Mouse (Mus musculus) kidney, embryonic 14.5 days (tissue): Measurements from ENCODE around the gene Sctr. TPM values are rescaled to one million over a fixed set of nuclear protein-coding genes. Genes with fewer than 3 reads are reported as not detected.

Experiments
- ATAC-seq: fragments of 200-750 bp; cut with Nextera tagmentation; 2 replicates; pipeline ENCODE4 v1.8.0; 2017; ENCODE audit warnings: moderate number of reproducible peaks, mild to moderate bottlenecking, moderate TSS enrichment, moderate library complexity; ENCODE audit not compliant: low FRiP score, low TSS enrichment
- H3K27ac ChIP-seq: fragments of 300-500 bp; sonication (generic); 2 replicates; pipeline ENCODE4 v1.5.1; 2014; ENCODE audit warnings: low read depth, mild to moderate bottlenecking, low read length, moderate library complexity, mixed read lengths
- H3K27me3 ChIP-seq: fragments of 300-500 bp; sonication (generic); 2 replicates; pipeline ENCODE4 v1.6.1; 2014; ENCODE audit warnings: mild to moderate bottlenecking, low read length; ENCODE audit not compliant: control insufficient read depth, insufficient read depth
- H3K36me3 ChIP-seq: fragments of 300-500 bp; sonication (generic); 2 replicates; pipeline ENCODE4 v1.6.1; 2014; ENCODE audit warnings: low read length, mixed read lengths; ENCODE audit not compliant: control insufficient read depth, insufficient read depth
- H3K4me1 ChIP-seq: fragments of 300-500 bp; sonication (generic); 2 replicates; pipeline ENCODE4 v1.6.1; 2014; ENCODE audit warnings: low read length, mixed read lengths; ENCODE audit not compliant: control insufficient read depth, insufficient read depth
- H3K4me2 ChIP-seq: fragments of 300-500 bp; sonication (generic); replicated peaks from 2 replicates; pipeline ENCODE4 v1.6.1; 2014; ENCODE audit warnings: low read depth, mild to moderate bottlenecking, low read length
- H3K4me3 ChIP-seq: fragments of 300-500 bp; sonication (generic); 2 replicates; pipeline ENCODE4 v1.5.1; 2014; ENCODE audit warnings: mild to moderate bottlenecking, low read length
- H3K9ac ChIP-seq: fragments of 300-500 bp; sonication (generic); 2 replicates; pipeline ENCODE4 v1.6.1; 2014; ENCODE audit warnings: low read depth, mild to moderate bottlenecking, low read length, moderate library complexity
- H3K9me3 ChIP-seq: fragments of 300-500 bp; sonication (generic); 2 replicates; pipeline ENCODE4 v1.6.1; 2016; ENCODE audit warnings: low read length; ENCODE audit not compliant: control insufficient read depth
- WGBS: fragments of 180-500 bp; shearing (Covaris S2); extraction: QIAGEN DNeasy Blood & Tissue Kit; methylation state at CpG from one replicate; pipeline ENCODE4 v1.1.7; 2014; 5-methylcytosine and 5-hydroxymethylcytosine counted together
- polyA plus RNA-seq: library from polyadenylated mRNA; unstranded; fragments of >200 nt; fragmentation: Nextera tagmentation; extraction: Ambion mirVana; gene quantifications from 2 replicates; pipeline ENCODE4 v1.2.1, GENCODE M21; 2014

Sctr gene
- polyA plus RNA-seq, 1 experiment from 2014 or later, result 0.34 TPM

GRCm38 (mm10) chr1:119996798-119997581, 9.7 kb upstream of the Sctr start, which contains the start of gene Cfap221:
Gene Cfap221 (minus strand): TSS chr1:119997234.
- peak; percentile 95 for ATAC-seq
- peaks cover 3% of the 10 kb centered on the region for H3K4me1 ChIP-seq
- no peaks in the 10 kb centered on the region for H3K36me3 ChIP-seq
- H3K9me3 ChIP-seq, result no peaks in the 10 kb centered on the region
- no peaks in the 10 kb centered on the region for H3K27me3 ChIP-seq
- H3K9ac ChIP-seq, result peak within 1 kb of the TSS; percentile 47
- peak within 1 kb of the TSS; percentile 56 for H3K4me2 ChIP-seq
- no peak within 1 kb of the TSS for H3K27ac ChIP-seq
- 5% methylated on average over 30 of the region's 30 CpGs for WGBS
- peak within 1 kb of the TSS; percentile 56 for H3K4me3 ChIP-seq

DNA sequence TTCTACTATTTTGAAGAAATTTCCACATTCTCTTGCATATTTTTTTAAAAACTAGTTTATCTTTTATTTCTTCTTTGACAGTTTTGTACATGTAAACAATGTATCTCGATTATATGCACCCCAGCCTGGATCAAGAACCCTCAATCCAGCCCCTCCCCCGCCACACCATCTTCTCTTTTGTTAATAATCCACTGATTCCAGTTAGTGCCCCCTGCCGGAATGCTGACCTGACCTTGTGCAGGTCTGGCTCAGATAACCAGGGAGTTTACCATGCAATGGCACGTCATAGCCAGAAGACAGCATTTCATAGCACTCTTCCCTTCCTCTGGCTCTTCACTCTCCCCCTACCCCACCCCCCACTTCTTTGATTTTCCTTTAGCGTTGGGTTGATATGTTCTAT, 9.1 kb upstream of the Sctr start:
- 27% methylated on average over 5 of the region's 5 CpGs for WGBS
- Histone ChIP-seq H3K27me3 (no peaks in the 10 kb centered on the region), H3K9ac (no peak overlapping the region), H3K27ac (no peak overlapping the region), H3K36me3 (no peaks in the 10 kb centered on the region), H3K4me3 (peak overlapping the region; percentile 56), H3K4me1 (peaks cover 3% of the 10 kb centered on the region), H3K9me3 (no peaks in the 10 kb centered on the region), H3K4me2 (peak overlapping the region; percentile 56)
- ATAC-seq, result peak; percentile 40

GRCm38 (mm10) chr1:120007851-120008588, 1.3 kb downstream of the Sctr start:
- H3K4me3 ChIP-seq, result peak overlapping the region; percentile 40
- peaks cover 3% of the 10 kb centered on the region; the same call in 1 of the 2 replicates for H3K27me3 ChIP-seq
- H3K9ac ChIP-seq, result peak overlapping the region; percentile 45; the same call in 1 of the 2 replicates
- no peak overlapping the region for H3K27ac ChIP-seq
- H3K36me3 ChIP-seq, result no peaks in the 10 kb centered on the region
- ATAC-seq, result no peak
- peak overlapping the region; percentile 78 for H3K4me2 ChIP-seq
- H3K4me1 ChIP-seq, result no peaks in the 10 kb centered on the region
- 31% methylated on average over 11 of the region's 11 CpGs for WGBS
- no peaks in the 10 kb centered on the region for H3K9me3 ChIP-seq

GRCm38 (mm10) chr1:120012638-120013037, 5.9 kb downstream of the Sctr start:
- H3K4me2 ChIP-seq, result no peak overlapping the region
- H3K36me3 ChIP-seq, result no peaks in the 10 kb centered on the region
- H3K27me3 ChIP-seq, result no peaks in the 10 kb centered on the region
- H3K4me3 ChIP-seq, result no peak overlapping the region
- 81% methylated on average over 12 of the region's 12 CpGs for WGBS
- no peaks in the 10 kb centered on the region for H3K4me1 ChIP-seq
- no peaks in the 10 kb centered on the region for H3K9me3 ChIP-seq
- ATAC-seq, result no peak
- no peak overlapping the region for H3K27ac ChIP-seq
- H3K9ac ChIP-seq, result no peak overlapping the region

DNA sequence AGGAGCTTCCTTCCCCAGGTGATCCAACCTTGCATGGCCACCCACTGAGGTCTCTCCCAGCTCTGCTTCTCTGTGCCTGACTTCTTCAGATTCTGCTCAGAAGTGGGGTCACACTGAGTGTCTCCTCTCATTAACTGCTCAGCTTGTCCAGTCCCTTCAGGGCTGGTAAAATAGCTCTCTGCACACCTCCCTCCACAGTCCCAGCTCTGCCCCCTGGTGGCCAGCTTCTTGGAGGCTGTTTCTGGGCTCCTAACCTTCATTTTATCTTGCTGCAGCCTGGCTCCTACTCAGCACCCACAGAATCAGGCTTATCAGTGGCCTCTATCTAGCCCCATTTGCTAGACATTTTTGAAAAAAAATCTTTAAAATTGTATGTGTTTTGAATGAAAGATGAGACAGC, 6.4 kb downstream of the Sctr start:
- no peaks in the 10 kb centered on the region for H3K27me3 ChIP-seq
- no peak overlapping the region for H3K9ac ChIP-seq
- no peak overlapping the region for H3K27ac ChIP-seq
- peak; percentile 36; the same call in 1 of the 2 replicates for ATAC-seq
- H3K4me1 ChIP-seq, result no peaks in the 10 kb centered on the region
- H3K4me2 ChIP-seq, result no peak overlapping the region
- H3K4me3 ChIP-seq, result no peak overlapping the region
- H3K36me3 ChIP-seq, result no peaks in the 10 kb centered on the region
- H3K9me3 ChIP-seq, result no peaks in the 10 kb centered on the region

GRCm38 (mm10) chr1:120016240-120016639, 9.5 kb downstream of the Sctr start:
- ATAC-seq, result no peak
- WGBS, result 81% methylated on average over 2 of the region's 2 CpGs

DNA sequence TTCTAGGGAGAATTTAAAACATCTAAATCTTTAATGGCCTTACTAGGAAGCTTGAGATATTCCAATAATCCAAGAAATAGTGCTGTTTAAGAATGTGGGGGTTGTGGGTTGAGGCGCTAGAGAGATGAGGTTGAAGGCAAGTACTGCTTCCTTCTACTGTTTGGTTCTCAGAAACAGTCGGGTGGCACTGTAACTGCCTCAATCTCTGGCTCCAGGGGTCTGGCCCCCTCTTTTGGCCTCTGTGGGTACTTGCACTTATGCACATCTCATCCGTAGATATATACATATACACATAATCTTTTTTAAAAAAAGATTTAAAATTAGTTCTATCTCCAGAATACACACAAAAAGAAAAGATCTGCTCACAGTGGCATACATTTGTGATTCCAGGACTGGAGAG, 12.2 kb downstream of the Sctr start:
- no peak for ATAC-seq
- Histone ChIP-seq H3K9me3 (no peaks in the 10 kb centered on the region), H3K27me3 (no peaks in the 10 kb centered on the region), H3K4me3 (no peak overlapping the region), H3K4me1 (peaks cover 2% of the 10 kb centered on the region; the same call in 1 of the 2 replicates), H3K27ac (no peak overlapping the region), H3K9ac (no peak overlapping the region), H3K36me3 (no peaks in the 10 kb centered on the region), H3K4me2 (no peak overlapping the region)
- 72% methylated on average over 3 of the region's 3 CpGs for WGBS

More at GRCm38 (mm10) chr1:120016240-120016639, 9.5 kb downstream of the Sctr start:
- no peak overlapping the region for H3K27ac ChIP-seq
- H3K27me3 ChIP-seq, result no peaks in the 10 kb centered on the region
- H3K4me1 ChIP-seq, result no peaks in the 10 kb centered on the region
- no peaks in the 10 kb centered on the region for H3K36me3 ChIP-seq
- no peak overlapping the region for H3K4me3 ChIP-seq
- H3K4me2 ChIP-seq, result no peak overlapping the region
- H3K9ac ChIP-seq, result no peak overlapping the region
- H3K9me3 ChIP-seq, result no peaks in the 10 kb centered on the region

DNA sequence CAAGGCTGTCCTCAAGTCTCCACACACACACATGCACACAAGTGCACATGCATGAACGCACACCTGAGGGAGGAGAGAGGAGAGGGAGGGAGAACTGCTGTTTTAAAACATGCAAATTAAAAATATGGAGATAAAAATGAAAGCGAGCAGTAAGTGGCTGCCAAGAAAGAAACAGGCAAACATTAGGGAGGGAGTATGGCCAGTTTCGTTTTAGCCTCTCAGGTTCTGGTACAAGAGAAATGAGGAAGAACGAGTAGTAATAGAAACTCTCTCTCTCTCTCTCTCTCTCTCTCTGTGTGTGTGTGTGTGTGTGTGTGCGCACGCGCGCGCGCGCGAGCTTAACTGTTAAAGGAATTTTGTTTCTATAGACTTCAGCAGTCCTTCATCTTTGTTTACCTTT, 12.7 kb downstream of the Sctr start:
- 91% methylated on average over 12 of the region's 12 CpGs for WGBS
- no peaks in the 10 kb centered on the region for H3K36me3 ChIP-seq
- no peak overlapping the region for H3K4me2 ChIP-seq
- H3K9me3 ChIP-seq, result no peaks in the 10 kb centered on the region
- H3K27ac ChIP-seq, result no peak overlapping the region
- ATAC-seq, result no peak
- no peak overlapping the region for H3K9ac ChIP-seq
- no peak overlapping the region for H3K4me3 ChIP-seq
- H3K27me3 ChIP-seq, result no peaks in the 10 kb centered on the region
- H3K4me1 ChIP-seq, result peaks cover 7% of the 10 kb centered on the region; the same call in 1 of the 2 replicates
